Mouse (Mus musculus): ENCODE data around the gene Pmepa1.

DNA sequence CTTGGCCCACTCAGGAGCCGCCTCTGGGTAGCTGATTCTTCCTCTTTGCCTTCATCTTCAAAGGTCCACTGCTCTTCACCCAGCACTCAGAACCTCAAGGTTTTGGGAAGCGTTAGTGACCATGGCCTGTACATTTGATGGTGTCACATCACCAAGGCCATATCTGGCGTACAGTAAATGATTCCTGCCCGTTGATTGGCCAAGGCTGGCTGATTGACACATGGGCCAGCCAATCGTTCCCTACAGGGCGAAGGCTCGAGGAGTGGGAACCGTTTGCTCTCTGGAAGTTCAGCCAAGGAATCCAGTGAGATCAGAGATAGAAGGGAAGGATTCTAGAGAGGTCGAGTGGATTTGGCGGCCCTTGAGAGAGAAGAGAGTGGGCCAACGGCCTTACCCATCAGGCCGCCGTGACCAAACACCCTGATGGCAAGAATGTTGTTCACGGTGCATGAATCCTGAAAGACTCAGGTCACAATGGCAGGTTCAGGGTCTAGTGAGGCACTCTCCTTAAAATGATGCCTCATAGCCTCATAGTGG lies 70.7 kb downstream of the Pmepa1 start:
- TF ChIP-seq CTCF (IDR thresholded peaks at IDR 0.05; ENCODE audit: extremely low read depth, insufficient read depth, insufficient read length, insufficient replicate concordance) (no peak), POLR2A (IDR thresholded peaks at IDR 0.05; ENCODE audit: low read depth, low read length) (no peak)
